Mouse (Mus musculus) NIH3T3 (cell line): ENCODE measurements at regions not wholly inside any gene's neighbourhood (a gene's known extent, or its start where the extent isn't known, plus 50 kb on each side); places are given as distances from the start of the nearest gene placed in this dataset.

Source experiments
- DNase-seq: peaks from one replicate; pipeline ENCODE4 v3.0.0-alpha.2; 2012; ENCODE audit warnings: low read depth

- DNase-seq: no peak
Observed at GRCm38 (mm10) chr7:113441906-113442305, 53.5 kb upstream of the Pth start.

GRCm38 (mm10) chr7:113443566-113443965, 55.2 kb upstream of the Pth start:
- peak; percentile 67 for DNase-seq

GRCm38 (mm10) chr7:113444991-113445390, 56.6 kb upstream of the Pth start:
- no peak for DNase-seq

- peak; percentile 44 for DNase-seq
Observed at GRCm38 (mm10) chr7:113460406-113460805, 53.2 kb upstream of the Far1 start.

- no peak for DNase-seq
Observed at GRCm38 (mm10) chr7:113462286-113462685, 51.3 kb upstream of the Far1 start.
